Mouse (Mus musculus) thymus, adult 2 months (tissue): ENCODE results near the gene Tep1. TPM values are rescaled to one million over a fixed set of nuclear protein-coding genes. Genes with fewer than 3 reads are reported as not detected.

Experiments used
- DNase-seq: peaks from one replicate; pipeline ENCODE4 v3.0.0; 2021
- H3K27ac ChIP-seq: fragments of 200-500 bp; 2 replicates; pipeline ENCODE4 v1.5.1; 2012; ENCODE audit warnings: low read length, control low read depth; ENCODE audit not compliant: control insufficient read depth, insufficient read depth
- H3K27me3 ChIP-seq: fragments of 200-500 bp; 2 replicates; pipeline ENCODE4 v1.6.1; 2012; ENCODE audit warnings: mild to moderate bottlenecking, low read length, moderate library complexity, mixed read lengths; ENCODE audit not compliant: control insufficient read depth, insufficient read depth
- H3K36me3 ChIP-seq: fragments of 200-500 bp; 2 replicates; pipeline ENCODE4 v1.6.1; 2012; ENCODE audit warnings: mild to moderate bottlenecking, low read length, moderate library complexity; ENCODE audit not compliant: control insufficient read depth, insufficient read depth
- H3K4me1 ChIP-seq: fragments of 200-500 bp; replicated peaks from 2 replicates; pipeline ENCODE4 v1.6.1; 2012; ENCODE audit warnings: low read length; ENCODE audit not compliant: control insufficient read depth, insufficient read depth
- H3K4me3 ChIP-seq: fragments of 200-500 bp; 2 replicates; pipeline ENCODE4 v1.5.1; 2012; ENCODE audit warnings: mild to moderate bottlenecking, low read length, control low read depth, moderate library complexity; ENCODE audit not compliant: control insufficient read depth, insufficient read depth
- CTCF ChIP-seq: fragments of 200-500 bp; IDR thresholded peaks from 2 replicates; pipeline ENCODE4 v1.5.1; 2012; ENCODE audit warnings: mild to moderate bottlenecking, control low read depth, low read length, moderate library complexity, borderline replicate concordance; ENCODE audit not compliant: control insufficient read depth, poor library complexity, insufficient read depth; ENCODE audit errors: extremely low read depth
- POLR2A ChIP-seq: fragments of 200-500 bp; IDR thresholded peaks from 2 replicates; pipeline ENCODE4 v1.6.1; 2012; ENCODE audit warnings: mild to moderate bottlenecking, low read length, control low read depth, moderate library complexity; ENCODE audit not compliant: control insufficient read depth, poor library complexity, insufficient read depth; ENCODE audit errors: extremely low read depth
- WGBS: fragments of 180-500 bp; shearing (Covaris S2); methylation state at CpG from one replicate; pipeline ENCODE4 v1.1.7; 2018; 5-methylcytosine and 5-hydroxymethylcytosine counted together
- polyA plus RNA-seq: library from polyadenylated mRNA; depleted of rRNA; stranded (reverse); fragments of >200 nt; gene quantifications from 2 replicates; pipeline ENCODE4 v1.2.3, GENCODE M21; 2012; rRNA removed

Tep1 gene
- polyA plus RNA-seq, 1 experiment = 32.2 TPM

GRCm38 (mm10) chr14:50795261-50795935 is 75.0 kb downstream of the Tep1 start:
- H3K4me1 ChIP-seq = no peaks in the 10 kb centered on the region; the same call in 1 of the 2 replicates
- H3K27me3 ChIP-seq = no peaks in the 10 kb centered on the region
- DNase-seq = no peak
- H3K27ac ChIP-seq = no peak overlapping the region
- WGBS = 96% methylated on average over 24 of the region's 24 CpGs
- no peak for TF ChIP-seq POLR2A
- no peak for TF ChIP-seq CTCF
- H3K4me3 ChIP-seq = no peak overlapping the region
- no peaks in the 10 kb centered on the region for H3K36me3 ChIP-seq

GRCm38 (mm10) chr14:50788157-50788556 is 82.2 kb downstream of the Tep1 start:
- H3K4me1 ChIP-seq = no peaks in the 10 kb centered on the region
- no peak overlapping the region for H3K27ac ChIP-seq
- H3K4me3 ChIP-seq = no peak overlapping the region
- H3K27me3 ChIP-seq = no peaks in the 10 kb centered on the region
- H3K36me3 ChIP-seq = no peaks in the 10 kb centered on the region
- DNase-seq = no peak
- WGBS = 19% methylated on average over 2 of the region's 2 CpGs
- TF ChIP-seq CTCF (no peak), POLR2A (no peak)

GRCm38 (mm10) chr14:50785251-50785637 is 85.1 kb downstream of the Tep1 start, which contains the start of gene Ttc5:
Gene Ttc5 (minus strand): TSS chr14:50785519.
- Histone ChIP-seq H3K36me3 (peaks cover 12% of the 10 kb centered on the region), H3K27ac (peak within 1 kb of the TSS; percentile 70), H3K4me3 (peak within 1 kb of the TSS; percentile 77), H3K4me1 (no peaks in the 10 kb centered on the region), H3K27me3 (no peaks in the 10 kb centered on the region)
- peak; percentile 93 for DNase-seq
- peak; percentile 86 for TF ChIP-seq CTCF
- TF ChIP-seq POLR2A = no peak
- WGBS = 1% methylated on average over 21 of the region's 21 CpGs

GRCm38 (mm10) chr14:50784391-50785250 is 85.7 kb downstream of the Tep1 start:
- H3K36me3 ChIP-seq = peaks cover 12% of the 10 kb centered on the region
- peak overlapping the region; percentile 77 for H3K4me3 ChIP-seq
- no peaks in the 10 kb centered on the region for H3K4me1 ChIP-seq
- WGBS = 12% methylated on average over 16 of the region's 16 CpGs
- H3K27me3 ChIP-seq = no peaks in the 10 kb centered on the region
- H3K27ac ChIP-seq = peak overlapping the region; percentile 70
- TF ChIP-seq POLR2A (no peak), CTCF (no peak)
- DNase-seq = no peak

- no peaks in the 10 kb centered on the region for H3K27me3 ChIP-seq
- TF ChIP-seq POLR2A (no peak), CTCF (no peak)
- no peak for DNase-seq
- H3K4me1 ChIP-seq = no peaks in the 10 kb centered on the region
- H3K4me3 ChIP-seq = no peak overlapping the region
- WGBS = 81% methylated on average over 3 of the region's 3 CpGs
- H3K27ac ChIP-seq = no peak overlapping the region
- H3K36me3 ChIP-seq = peaks cover 17% of the 10 kb centered on the region
These were observed 88.2 kb downstream of the Tep1 start for GRCm38 (mm10) chr14:50782166-50782565.

Other genes starting within 250 kb of the Tep1 start
- gene Olfr745, start 231.2 kb downstream of the Tep1 start, polyA plus RNA-seq = not detected in 2 replicates
- gene Olfr746, start 223.5 kb downstream of the Tep1 start, polyA plus RNA-seq = not detected in 2 replicates
- not detected in 2 replicates for gene Olfr747, start 177.4 kb downstream of the Tep1 start, polyA plus RNA-seq
- gene Olfr748, start 163.2 kb downstream of the Tep1 start, polyA plus RNA-seq = not detected in 2 replicates
- not detected in 2 replicates for gene Olfr749, start 125.5 kb downstream of the Tep1 start, polyA plus RNA-seq
- 48.4 and 50.5 TPM in 2 replicates for gene Ttc5, start 85.0 kb downstream of the Tep1 start, polyA plus RNA-seq
- gene Ccnb1ip1, start 62.8 kb downstream of the Tep1 start, polyA plus RNA-seq = not detected in 2 replicates
- gene Parp2, start 62.7 kb downstream of the Tep1 start, polyA plus RNA-seq = 24.6 and 25.3 TPM in 2 replicates
- gene Klhl33, start 26.9 kb upstream of the Tep1 start, polyA plus RNA-seq = 0.31 and 1.0 TPM in 2 replicates
- gene Osgep, start 54.3 kb upstream of the Tep1 start, polyA plus RNA-seq = 131 and 143 TPM in 2 replicates
- gene Apex1, start 54.4 kb upstream of the Tep1 start, polyA plus RNA-seq = 44.5 and 54.1 TPM in 2 replicates
- 90.8 and 93.2 TPM in 2 replicates for gene Pip4p1, start 60.3 kb upstream of the Tep1 start, polyA plus RNA-seq
- gene Pnp, start 60.5 kb upstream of the Tep1 start, polyA plus RNA-seq = 29.1 and 33.6 TPM in 2 replicates
- 20.1 and 27.8 TPM in 2 replicates for gene Gm49342, start 74.0 kb upstream of the Tep1 start, polyA plus RNA-seq
- gene Pnp2, start 85.4 kb upstream of the Tep1 start, polyA plus RNA-seq = 0.71 and 0.93 TPM in 2 replicates
- 0.05 and 0.13 TPM in 2 replicates for gene Rnase10, start 137.2 kb upstream of the Tep1 start, polyA plus RNA-seq
- not detected in 2 replicates for gene Rnase9, start 171.3 kb upstream of the Tep1 start, polyA plus RNA-seq
- gene Rnase11, start 179.6 kb upstream of the Tep1 start, polyA plus RNA-seq = not detected in 2 replicates
- 0.31 and 0.49 TPM in 2 replicates for gene Rnase12, start 187.1 kb upstream of the Tep1 start, polyA plus RNA-seq
- gene Olfr750, start 203.9 kb upstream of the Tep1 start, polyA plus RNA-seq = 0.11 TPM in 1 of 2 replicates, not detected in the other
- gene Rnase4, start 220.5 kb upstream of the Tep1 start, polyA plus RNA-seq = 33.2 and 52.1 TPM in 2 replicates
- 5.3 and 7.5 TPM in 2 replicates for gene Ang, start 220.6 kb upstream of the Tep1 start, polyA plus RNA-seq
- gene Eddm3b, start 243.9 kb upstream of the Tep1 start, polyA plus RNA-seq = not detected in 2 replicates